Mouse (Mus musculus) liver, embryonic 11.5 days (tissue): ENCODE data around the gene Adamts9. TPM values are rescaled to one million over a fixed set of nuclear protein-coding genes. Genes with fewer than 3 reads are reported as not detected.

Experiments used
- ATAC-seq: fragments of 200-750 bp; cut with Nextera tagmentation; replicated peaks from 2 replicates; pipeline ENCODE4 v1.8.0; 2017; ENCODE audit warnings: moderate number of reproducible peaks, mild to moderate bottlenecking, moderate TSS enrichment, moderate library complexity; ENCODE audit not compliant: low FRiP score
- DNase-seq: peaks from one replicate; pipeline ENCODE4 v3.0.0-alpha.2; 2017; ENCODE audit warnings: low spot score
- H3K27ac ChIP-seq: fragments of 300-500 bp; sonication (generic); 2 replicates; pipeline ENCODE4 v1.5.1; 2014; ENCODE audit warnings: mild to moderate bottlenecking, low read depth, low read length, control low read depth
- H3K27me3 ChIP-seq: fragments of 300-500 bp; sonication (generic); replicated peaks from 2 replicates; pipeline ENCODE4 v1.6.1; 2014; ENCODE audit warnings: low read length, mixed read lengths; ENCODE audit not compliant: control insufficient read depth, insufficient read depth
- H3K36me3 ChIP-seq: fragments of 300-500 bp; sonication (generic); 2 replicates; pipeline ENCODE4 v1.6.1; 2014; ENCODE audit warnings: mild to moderate bottlenecking, low read length, moderate library complexity, mixed read lengths; ENCODE audit not compliant: control insufficient read depth, insufficient read depth
- H3K4me1 ChIP-seq: fragments of 300-500 bp; sonication (generic); replicated peaks from 2 replicates; pipeline ENCODE4 v1.6.1; 2014; ENCODE audit warnings: low read length, mixed read lengths; ENCODE audit not compliant: control insufficient read depth, insufficient read depth
- H3K4me2 ChIP-seq: fragments of 300-500 bp; sonication (generic); 2 replicates; pipeline ENCODE4 v1.6.1; 2014; ENCODE audit warnings: mild to moderate bottlenecking, control low read depth, moderate library complexity
- H3K4me3 ChIP-seq: fragments of 300-500 bp; sonication (generic); 2 replicates; pipeline ENCODE4 v1.5.1; 2014; ENCODE audit warnings: low read depth, low read length, control low read depth
- H3K9ac ChIP-seq: fragments of 300-500 bp; sonication (generic); 2 replicates; pipeline ENCODE4 v1.6.1; 2014; ENCODE audit warnings: low read depth, low read length, control low read depth
- H3K9me3 ChIP-seq: fragments of 300-500 bp; sonication (generic); 2 replicates; pipeline ENCODE4 v1.6.1; 2016; ENCODE audit warnings: low read length, inconsistent platforms, mixed read lengths; ENCODE audit not compliant: control insufficient read depth
- WGBS: fragments of 180-500 bp; shearing (Covaris S2); extraction: QIAGEN DNeasy Blood & Tissue Kit; methylation state at CpG from one replicate; pipeline ENCODE4 v1.1.7; 2014; 5-methylcytosine and 5-hydroxymethylcytosine counted together
- polyA plus RNA-seq: library from polyadenylated mRNA; unstranded; fragments of >200 nt; fragmentation: Nextera tagmentation; extraction: Ambion mirVana; gene quantifications from 2 replicates; pipeline ENCODE4 v1.2.1, GENCODE M21; 2014

The Adamts9 gene
- polyA plus RNA-seq, 1 experiment from 2014 or later = 5.7 TPM

- no peak overlapping the region for H3K4me3 ChIP-seq
- H3K27ac ChIP-seq = no peak overlapping the region
- no peaks in the 10 kb centered on the region; the same call in 1 of the 2 replicates for H3K36me3 ChIP-seq
- H3K9ac ChIP-seq = no peak overlapping the region
- 82% methylated on average over 6 of the region's 6 CpGs for WGBS
- DNase-seq (no peak), ATAC-seq (no peak)
- no peaks in the 10 kb centered on the region for H3K4me1 ChIP-seq
- H3K27me3 ChIP-seq = no peaks in the 10 kb centered on the region
- no peak overlapping the region for H3K4me2 ChIP-seq
- H3K9me3 ChIP-seq = no peaks in the 10 kb centered on the region
These were observed 149.5 kb downstream of the Adamts9 start for GRCm38 (mm10) chr6:92793804-92794203.

GRCm38 (mm10) chr6:92787376-92787712, 155.9 kb downstream of the Adamts9 start:
- Histone ChIP-seq H3K36me3 (no peaks in the 10 kb centered on the region), H3K9ac (no peak overlapping the region), H3K4me1 (no peaks in the 10 kb centered on the region; the same call in 1 of the 2 replicates), H3K4me3 (peak overlapping the region; percentile 23; the same call in 1 of the 2 replicates), H3K4me2 (peak overlapping the region; percentile 49), H3K9me3 (no peaks in the 10 kb centered on the region), H3K27ac (no peak overlapping the region), H3K27me3 (peaks cover 14% of the 10 kb centered on the region)
- WGBS = 2% methylated on average over 11 of the region's 12 CpGs
- no peak; the same call in 1 of the 2 replicates for ATAC-seq
- DNase-seq = peak; percentile 79

GRCm38 (mm10) chr6:92786701-92787375, 156.5 kb downstream of the Adamts9 start:
- H3K4me2 ChIP-seq = peak overlapping the region; percentile 49
- peaks cover 14% of the 10 kb centered on the region for H3K27me3 ChIP-seq
- H3K9ac ChIP-seq = no peak overlapping the region
- peak overlapping the region; percentile 23; the same call in 1 of the 2 replicates for H3K4me3 ChIP-seq
- ATAC-seq (no peak), DNase-seq (no peak)
- WGBS = 10% methylated on average over 20 of the region's 20 CpGs
- H3K36me3 ChIP-seq = no peaks in the 10 kb centered on the region
- no peaks in the 10 kb centered on the region; the same call in 1 of the 2 replicates for H3K4me1 ChIP-seq
- H3K27ac ChIP-seq = no peak overlapping the region
- no peaks in the 10 kb centered on the region for H3K9me3 ChIP-seq

- H3K4me2 ChIP-seq = no peak overlapping the region
- no peak for DNase-seq
- no peak overlapping the region for H3K4me3 ChIP-seq
- no peaks in the 10 kb centered on the region; the same call in 1 of the 2 replicates for H3K4me1 ChIP-seq
- H3K27me3 ChIP-seq = peaks cover 14% of the 10 kb centered on the region
- H3K36me3 ChIP-seq = no peaks in the 10 kb centered on the region
- ATAC-seq = no peak
- WGBS = 21% methylated on average over 7 of the region's 7 CpGs
- no peak overlapping the region for H3K27ac ChIP-seq
- no peaks in the 10 kb centered on the region for H3K9me3 ChIP-seq
- no peak overlapping the region for H3K9ac ChIP-seq
These were observed 158.5 kb downstream of the Adamts9 start for GRCm38 (mm10) chr6:92784782-92785181.

- no peak overlapping the region for H3K4me2 ChIP-seq
- no peak overlapping the region for H3K4me3 ChIP-seq
- H3K36me3 ChIP-seq = no peaks in the 10 kb centered on the region
- no peaks in the 10 kb centered on the region for H3K4me1 ChIP-seq
- no peaks in the 10 kb centered on the region for H3K9me3 ChIP-seq
- H3K9ac ChIP-seq = no peak overlapping the region
- WGBS = 80% methylated on average over 6 of the region's 6 CpGs
- no peak overlapping the region for H3K27ac ChIP-seq
- ATAC-seq (no peak), DNase-seq (no peak)
- peaks cover 7% of the 10 kb centered on the region for H3K27me3 ChIP-seq
These were observed 161.8 kb downstream of the Adamts9 start for GRCm38 (mm10) chr6:92781446-92781845.

GRCm38 (mm10) chr6:92779935-92780205, 163.4 kb downstream of the Adamts9 start:
- Histone ChIP-seq H3K36me3 (no peaks in the 10 kb centered on the region), H3K9ac (no peak overlapping the region), H3K4me2 (no peak overlapping the region), H3K27ac (no peak overlapping the region), H3K9me3 (no peaks in the 10 kb centered on the region), H3K4me3 (no peak overlapping the region), H3K4me1 (no peaks in the 10 kb centered on the region), H3K27me3 (no peaks in the 10 kb centered on the region)
- 51% methylated on average over 5 of the region's 5 CpGs for WGBS
- no peak for DNase-seq
- no peak for ATAC-seq

GRCm38 (mm10) chr6:92779140-92779934, 164.0 kb downstream of the Adamts9 start:
- ATAC-seq = no peak
- Histone ChIP-seq H3K9ac (no peak overlapping the region), H3K36me3 (no peaks in the 10 kb centered on the region), H3K4me2 (no peak overlapping the region), H3K27ac (no peak overlapping the region), H3K9me3 (no peaks in the 10 kb centered on the region), H3K27me3 (no peaks in the 10 kb centered on the region), H3K4me3 (no peak overlapping the region), H3K4me1 (no peaks in the 10 kb centered on the region)
- DNase-seq = no peak
- WGBS = 79% methylated on average over 11 of the region's 11 CpGs

GRCm38 (mm10) chr6:92776356-92776755, 166.9 kb downstream of the Adamts9 start:
- Histone ChIP-seq H3K4me1 (no peaks in the 10 kb centered on the region), H3K27me3 (no peaks in the 10 kb centered on the region), H3K27ac (no peak overlapping the region), H3K9me3 (no peaks in the 10 kb centered on the region), H3K4me3 (no peak overlapping the region), H3K4me2 (no peak overlapping the region), H3K9ac (no peak overlapping the region), H3K36me3 (no peaks in the 10 kb centered on the region)
- no peak for DNase-seq
- ATAC-seq = no peak
- 34% methylated on average over 2 of the region's 2 CpGs for WGBS

GRCm38 (mm10) chr6:92762372-92762771, 180.9 kb downstream of the Adamts9 start:
- H3K27me3 ChIP-seq = no peaks in the 10 kb centered on the region
- no peak for ATAC-seq
- H3K4me1 ChIP-seq = no peaks in the 10 kb centered on the region
- no peak overlapping the region for H3K4me3 ChIP-seq
- no peak overlapping the region for H3K9ac ChIP-seq
- H3K9me3 ChIP-seq = no peaks in the 10 kb centered on the region
- no peak overlapping the region for H3K4me2 ChIP-seq
- WGBS = 65% methylated on average over 3 of the region's 3 CpGs
- DNase-seq = no peak
- H3K27ac ChIP-seq = no peak overlapping the region
- H3K36me3 ChIP-seq = no peaks in the 10 kb centered on the region
